Mouse (Mus musculus): Measurements from ENCODE around the gene Skiv2l. TPM values are rescaled to one million over a fixed set of nuclear protein-coding genes. Genes with fewer than 3 reads are reported as not detected.

Skiv2l gene
- polyA plus RNA-seq, 1 experiment, result 58.2 TPM

- no peak for DNase-seq
- Histone ChIP-seq H3K4me1 (ENCODE audit: control insufficient read depth, insufficient read depth, low read length) (no peaks in the 10 kb centered on the region), H3K36me3 (ENCODE audit: control insufficient read depth, insufficient read depth, low read length) (no peaks in the 10 kb centered on the region), H3K4me3 (ENCODE audit: insufficient read depth, low read depth, low read length) (no peak overlapping the region), H3K27ac (ENCODE audit: insufficient read depth, low read depth, low read length) (0 out of 2 replicates have a peak overlapping the region, but pooled peaks have one; percentile 14), H3K27me3 (replicated peaks; ENCODE audit: control insufficient read depth, insufficient read depth, low read length) (no peaks in the 10 kb centered on the region)
- WGBS, result 88% methylated on average over 5 of the region's 5 CpGs
- TF ChIP-seq POLR2A (IDR thresholded peaks at IDR 0.05; ENCODE audit: low read depth, low read length) (no peak), CTCF (conservative IDR thresholded peaks at IDR 0.05; ENCODE audit: insufficient read depth, insufficient read length, low read depth, low read length) (no peak)
Observed at GRCm38 (mm10) chr17:34887942-34888341, 37.9 kb upstream of the Skiv2l start.

GRCm38 (mm10) chr17:34885615-34886014 is 35.6 kb upstream of the Skiv2l start:
- no peak overlapping the region for H3K4me3 ChIP-seq (ENCODE audit: insufficient read depth, low read depth, low read length)
- no peaks in the 10 kb centered on the region for H3K36me3 ChIP-seq (ENCODE audit: control insufficient read depth, insufficient read depth, low read length)
- TF ChIP-seq POLR2A (IDR thresholded peaks at IDR 0.05; ENCODE audit: low read depth, low read length), result no peak
- TF ChIP-seq CTCF (conservative IDR thresholded peaks at IDR 0.05; ENCODE audit: insufficient read depth, insufficient read length, low read depth, low read length), result no peak
- WGBS, result 78% methylated on average over 3 of the region's 3 CpGs
- no peak overlapping the region for H3K27ac ChIP-seq (ENCODE audit: insufficient read depth, low read depth, low read length)
- no peaks in the 10 kb centered on the region for H3K27me3 ChIP-seq (replicated peaks; ENCODE audit: control insufficient read depth, insufficient read depth, low read length)
- DNase-seq, result no peak
- H3K4me1 ChIP-seq (ENCODE audit: control insufficient read depth, insufficient read depth, low read length), result no peaks in the 10 kb centered on the region

GRCm38 (mm10) chr17:34884704-34885103 is 34.7 kb upstream of the Skiv2l start:
- Histone ChIP-seq H3K4me3 (ENCODE audit: insufficient read depth, low read depth, low read length) (no peak overlapping the region), H3K4me1 (ENCODE audit: control insufficient read depth, insufficient read depth, low read length) (no peaks in the 10 kb centered on the region), H3K27ac (ENCODE audit: insufficient read depth, low read depth, low read length) (no peak overlapping the region), H3K27me3 (replicated peaks; ENCODE audit: control insufficient read depth, insufficient read depth, low read length) (no peaks in the 10 kb centered on the region), H3K36me3 (ENCODE audit: control insufficient read depth, insufficient read depth, low read length) (no peaks in the 10 kb centered on the region)
- TF ChIP-seq POLR2A (IDR thresholded peaks at IDR 0.05; ENCODE audit: low read depth, low read length), result no peak
- no peak for TF ChIP-seq CTCF (conservative IDR thresholded peaks at IDR 0.05; ENCODE audit: insufficient read depth, insufficient read length, low read depth, low read length)
- 94% methylated on average over 6 of the region's 6 CpGs for WGBS
- DNase-seq, result no peak

- Histone ChIP-seq H3K27me3 (replicated peaks; ENCODE audit: control insufficient read depth, insufficient read depth, low read length) (no peaks in the 10 kb centered on the region), H3K4me3 (ENCODE audit: insufficient read depth, low read depth, low read length) (no peak overlapping the region), H3K4me1 (ENCODE audit: control insufficient read depth, insufficient read depth, low read length) (no peaks in the 10 kb centered on the region), H3K27ac (ENCODE audit: insufficient read depth, low read depth, low read length) (no peak overlapping the region), H3K36me3 (ENCODE audit: control insufficient read depth, insufficient read depth, low read length) (no peaks in the 10 kb centered on the region)
- TF ChIP-seq POLR2A (IDR thresholded peaks at IDR 0.05; ENCODE audit: low read depth, low read length) (no peak), CTCF (conservative IDR thresholded peaks at IDR 0.05; ENCODE audit: insufficient read depth, insufficient read length, low read depth, low read length) (peak; percentile 41)
- WGBS, result 61% methylated on average over 3 of the region's 3 CpGs
- DNase-seq, result no peak
Observed at GRCm38 (mm10) chr17:34883332-34883731, 33.3 kb upstream of the Skiv2l start.

- H3K36me3 ChIP-seq (ENCODE audit: control insufficient read depth, insufficient read depth, low read length), result no peaks in the 10 kb centered on the region
- TF ChIP-seq CTCF (conservative IDR thresholded peaks at IDR 0.05; ENCODE audit: insufficient read depth, insufficient read length, low read depth, low read length) (no peak), POLR2A (IDR thresholded peaks at IDR 0.05; ENCODE audit: low read depth, low read length) (no peak)
- peak; percentile 61 for DNase-seq
- 24% methylated on average over 15 of the region's 15 CpGs for WGBS
- H3K27me3 ChIP-seq (replicated peaks; ENCODE audit: control insufficient read depth, insufficient read depth, low read length), result no peaks in the 10 kb centered on the region
- H3K27ac ChIP-seq (ENCODE audit: insufficient read depth, low read depth, low read length), result no peak within 1 kb of the TSS
- no peaks in the 10 kb centered on the region for H3K4me1 ChIP-seq (ENCODE audit: control insufficient read depth, insufficient read depth, low read length)
- H3K4me3 ChIP-seq (ENCODE audit: insufficient read depth, low read depth, low read length), result peak within 1 kb of the TSS; percentile 36; the same call in 1 of the 2 replicates
Observed at GRCm38 (mm10) chr17:34881683-34882310, 31.8 kb upstream of the Skiv2l start, which contains the start of gene Gm20547. Gene Gm20547, minus strand, starts transcription at chr17:34882042.

- Histone ChIP-seq H3K27me3 (replicated peaks; ENCODE audit: control insufficient read depth, insufficient read depth, low read length) (no peaks in the 10 kb centered on the region), H3K27ac (ENCODE audit: insufficient read depth, low read depth, low read length) (no peak overlapping the region)
- TF ChIP-seq CTCF (conservative IDR thresholded peaks at IDR 0.05; ENCODE audit: insufficient read depth, insufficient read length, low read depth, low read length), result no peak
- no peak for TF ChIP-seq POLR2A (IDR thresholded peaks at IDR 0.05; ENCODE audit: low read depth, low read length)
Observed at GRCm38 (mm10) chr17:34881166-34881565, 31.2 kb upstream of the Skiv2l start.

GRCm38 (mm10) chr17:34879336-34879879 is 29.4 kb upstream of the Skiv2l start, which contains the start of gene Zbtb12:
Gene Zbtb12, plus strand, starts transcription at chr17:34879483.
- H3K27me3 ChIP-seq (replicated peaks; ENCODE audit: control insufficient read depth, insufficient read depth, low read length), result no peaks in the 10 kb centered on the region
- DNase-seq, result no peak
- 55% methylated on average over 11 of the region's 11 CpGs for WGBS
- no peak within 1 kb of the TSS for H3K4me3 ChIP-seq (ENCODE audit: insufficient read depth, low read depth, low read length)
- TF ChIP-seq POLR2A (IDR thresholded peaks at IDR 0.05; ENCODE audit: low read depth, low read length) (no peak), CTCF (conservative IDR thresholded peaks at IDR 0.05; ENCODE audit: insufficient read depth, insufficient read length, low read depth, low read length) (no peak)
- no peaks in the 10 kb centered on the region for H3K4me1 ChIP-seq (ENCODE audit: control insufficient read depth, insufficient read depth, low read length)
- H3K36me3 ChIP-seq (ENCODE audit: control insufficient read depth, insufficient read depth, low read length), result no peaks in the 10 kb centered on the region
- H3K27ac ChIP-seq (ENCODE audit: insufficient read depth, low read depth, low read length), result no peak within 1 kb of the TSS

More at GRCm38 (mm10) chr17:34881166-34881565, 31.2 kb upstream of the Skiv2l start:
- no peak for DNase-seq
- H3K4me3 ChIP-seq (ENCODE audit: insufficient read depth, low read depth, low read length), result peak overlapping the region; percentile 36; the same call in 1 of the 2 replicates
- H3K36me3 ChIP-seq (ENCODE audit: control insufficient read depth, insufficient read depth, low read length), result no peaks in the 10 kb centered on the region
- no peaks in the 10 kb centered on the region for H3K4me1 ChIP-seq (ENCODE audit: control insufficient read depth, insufficient read depth, low read length)

Data from kidney, adult 2 months (tissue).